16 mouse cellular contexts compared by ENCODE assay signal in genomic region chr5:107261930-107262329, GRCm38 (mm10).
"Had no signal": no experiment of that assay in that cellular context is flagged by ENCODE, and none has a peak within 500 bp of the region (broad histone marks: within the 10 kb centered on the region; RNA-seq: fewer than 3 reads in every experiment).

No protein-coding gene starts in this region.

- H3K27ac ChIP-seq: kidney, postnatal 0 days; layer of hippocampus, adult 2 months; limb, embryonic 10.5 days; limb, embryonic 13.5 days; liver, embryonic 12.5 days; liver, embryonic 15.5 days had no signal

- H3K4me2 ChIP-seq: limb, embryonic 13.5 days; liver, embryonic 12.5 days; liver, embryonic 15.5 days; midbrain, embryonic 11.5 days had no signal

- ATAC-seq: liver, embryonic 12.5 days; lung, postnatal 0 days had no signal

- H3K27me3 ChIP-seq: liver, embryonic 12.5 days; liver, embryonic 15.5 days had no signal

- H3K9ac ChIP-seq: limb, embryonic 13.5 days; liver, embryonic 12.5 days; liver, embryonic 15.5 days had no signal

- DNase-seq: kidney, adult 9 months; kidney, postnatal 25 days; layer of hippocampus, adult 9-11 months; liver; lung, adult 18-20 months; midbrain, embryonic 14.5 days; thymus, adult 18-20 months; thymus, postnatal 36 days had no signal

- H3K9me3 ChIP-seq: limb, embryonic 10.5 days; limb, embryonic 13.5 days; liver, embryonic 12.5 days; liver, embryonic 15.5 days had no signal

- H3K4me3 ChIP-seq: layer of hippocampus, adult 2 months; limb, embryonic 10.5 days; limb, embryonic 13.5 days; liver, embryonic 12.5 days; liver, embryonic 15.5 days had no signal
